Mouse (Mus musculus) kidney, adult 2 months (tissue): ENCODE measurements around the gene Pcsk5.

Experiments
- CTCF ChIP-seq: fragments of 200-500 bp; conservative IDR thresholded peaks from 2 replicates; pipeline ENCODE4 v1.5.1; 2011; ENCODE audit warnings: low read depth, mild to moderate bottlenecking, control low read depth, low read length, moderate library complexity, mixed read lengths; ENCODE audit not compliant: insufficient read depth, insufficient read length
- POLR2A ChIP-seq: fragments of 200-500 bp; IDR thresholded peaks from one replicate; pipeline ENCODE4 v1.6.1; 2011; ENCODE audit warnings: low read depth, low read length, control low read depth

DNA sequence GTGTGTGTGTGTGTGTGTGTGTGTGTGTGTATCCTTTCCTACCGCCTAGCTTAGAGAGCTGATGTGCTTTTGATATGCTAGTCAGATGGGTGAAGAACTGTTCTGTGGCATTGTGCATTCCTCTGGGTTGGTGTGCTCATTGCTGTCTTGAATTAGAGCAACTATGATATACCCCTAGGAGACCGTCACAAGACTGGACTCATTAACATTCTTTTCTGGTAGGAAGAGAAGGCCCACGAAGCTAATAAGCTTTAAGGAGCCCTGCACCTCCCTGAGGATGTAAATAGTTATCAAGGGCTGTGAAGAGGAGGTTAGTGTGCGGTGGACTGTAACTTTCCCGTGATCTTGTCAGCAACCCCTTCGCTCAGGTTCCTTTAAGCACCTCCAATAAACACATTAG is 333.2 kb downstream of the Pcsk5 start:
- TF ChIP-seq CTCF (no peak), POLR2A (no peak)
